ENCODE assay signal across 1 mouse cellular context in genomic region chr11:5837251-5838246, GRCm38 (mm10).
TF ChIP-seq lines count a peak whose summit lies in the region.

Polm (minus strand) TSS chr11:5838016.

TF ChIP-seq in CH12.LX, 34 proteins besides CTCF, POLR2A, EP300 and RAD21 (continued from another document):
- TF ChIP-seq SIN3A (IDR thresholded peaks at IDR 0.05; ENCODE audit: low read length) (peak; percentile 92), ZC3H11A (IDR thresholded peaks at IDR 0.05; ENCODE audit: low read depth, low read length) (no peak), PAX5 (IDR thresholded peaks at IDR 0.05; ENCODE audit: low read length) (no peak), NELFE (IDR thresholded peaks at IDR 0.05; ENCODE audit: low read depth, low read length) (peak; percentile 89), TBP (conservative IDR thresholded peaks at IDR 0.05; ENCODE audit: low read depth, low read length) (peak; percentile 95), SMC3 (IDR thresholded peaks at IDR 0.05; ENCODE audit: low read depth, low read length) (peak; percentile 32), NRF1 (IDR thresholded peaks at IDR 0.05; ENCODE audit: low read depth, low read length) (peak; percentile 46; the same call in 1 of the 2 replicates), ZKSCAN1 (IDR thresholded peaks at IDR 0.05; ENCODE audit: borderline replicate concordance, low read depth, low read length) (no peak; the same call in 1 of the 2 replicates), IRF4 (IDR thresholded peaks at IDR 0.05; ENCODE audit: low read depth, low read length) (peak; percentile 77), TCF12 (IDR thresholded peaks at IDR 0.05; ENCODE audit: low read depth, low read length) (peak; percentile 85), CHD1 (IDR thresholded peaks at IDR 0.05; ENCODE audit: low read depth, low read length) (peak; percentile 79; the same call in 1 of the 2 replicates), USF2 (conservative IDR thresholded peaks at IDR 0.05; ENCODE audit: low read depth, low read length) (no peak), E2F4 (IDR thresholded peaks at IDR 0.05; ENCODE audit: insufficient replicate concordance, low read depth, low read length) (0 out of 2 replicates have a peak, but pooled peaks have one; percentile 17)
